Mouse (Mus musculus) layer of hippocampus, postnatal 36 days (tissue): ENCODE measurements around the gene Plpp7. TPM values are rescaled to one million over a fixed set of nuclear protein-coding genes. Genes with fewer than 3 reads are reported as not detected.
A peak's percentile ranks its signal among the peaks of the same experiment; 100 is the strongest.

Experiments used
- DNase-seq, 2 experiments: peaks; one replicate each; pipeline ENCODE4 v3.0.0; 2022
- total RNA-seq, 2 experiments: library from RNA; stranded (reverse); gene quantifications; 2 replicates each; pipeline ENCODE4 v1.2.3; 2021

Plpp7 gene
- total RNA-seq, 2 experiments from 2014 or later = 23.2 to 24.9 TPM

DNA sequence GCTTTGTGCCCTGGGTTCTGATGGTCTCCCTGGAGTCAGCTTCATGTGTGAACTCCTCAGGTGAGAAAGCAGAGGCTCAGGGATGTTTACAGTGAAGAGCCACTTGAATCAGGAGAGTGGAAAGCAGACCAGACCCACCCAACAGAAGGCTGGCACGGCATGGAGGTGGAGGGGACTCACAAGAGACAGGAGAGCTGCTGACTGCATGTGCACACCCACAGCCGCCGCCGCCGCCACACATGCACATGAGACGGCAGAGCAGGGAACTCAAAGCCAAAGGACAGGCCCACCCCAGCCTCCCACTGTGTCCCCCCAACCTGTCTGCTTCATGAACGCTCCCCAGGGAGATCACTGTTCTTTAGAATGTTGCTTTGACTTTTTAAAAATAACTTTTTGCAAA is 8.8 kb downstream of the Plpp7 start:
- peak in 1 of 2 experiments; percentile 48 for DNase-seq

DNA sequence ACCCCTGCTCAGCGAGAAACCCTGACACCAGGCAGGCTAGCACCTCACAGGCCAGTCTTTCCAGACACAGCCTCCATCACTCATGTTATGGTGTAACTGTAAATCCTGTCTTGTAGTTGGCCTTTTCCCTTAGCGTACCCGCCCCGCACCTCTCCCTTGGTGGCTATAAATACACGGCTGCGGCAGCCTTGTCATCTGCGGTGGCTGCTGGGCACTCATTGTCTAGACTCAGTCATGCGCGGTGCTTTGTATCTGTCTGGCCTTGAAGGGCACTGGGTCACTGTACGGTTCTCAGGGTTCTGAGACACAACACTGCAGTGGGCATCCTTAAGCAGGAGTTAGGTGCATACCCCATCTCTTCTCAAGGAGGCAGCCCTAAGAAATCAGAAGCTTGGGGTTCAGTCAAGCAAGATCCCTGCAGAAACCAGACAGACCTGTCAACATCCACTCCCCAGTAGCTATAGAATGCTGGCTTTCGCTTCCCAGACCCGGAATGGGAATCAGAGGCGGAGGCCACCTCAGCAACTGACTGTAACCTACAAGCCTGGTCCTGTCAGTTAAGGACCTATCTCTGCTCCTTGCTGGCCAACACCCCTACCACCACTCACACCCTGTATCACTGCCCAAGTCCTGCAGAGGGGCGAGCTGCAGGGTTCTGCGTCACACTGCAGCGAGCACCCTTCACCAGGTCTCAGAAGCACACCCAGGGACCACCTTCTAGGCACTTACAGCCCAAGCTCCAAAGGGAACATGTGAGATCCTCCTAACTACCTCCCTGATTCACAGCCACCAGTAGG is 10.0 kb downstream of the Plpp7 start:
- DNase-seq = no peak

DNA sequence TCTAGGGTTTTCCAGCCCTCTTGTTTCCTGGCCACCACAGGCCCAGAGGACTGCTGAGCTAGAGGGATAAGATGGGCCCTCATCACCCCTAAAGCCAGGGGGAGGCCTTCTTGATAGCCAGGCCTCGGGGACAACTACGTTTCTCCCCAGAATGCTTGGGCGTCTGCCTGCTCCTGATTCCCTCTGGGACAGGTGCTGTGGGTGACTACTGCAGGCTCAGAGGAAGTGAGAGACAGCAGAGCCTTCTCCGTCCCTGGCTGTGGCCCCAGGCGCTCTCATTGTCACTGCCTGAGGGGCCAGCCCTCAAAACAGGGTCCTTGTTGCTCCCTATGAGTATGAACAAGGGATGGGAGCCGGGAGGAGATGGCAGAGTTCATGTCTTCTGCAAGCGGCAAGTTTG is 10.6 kb downstream of the Plpp7 start:
- no peak for DNase-seq

DNA sequence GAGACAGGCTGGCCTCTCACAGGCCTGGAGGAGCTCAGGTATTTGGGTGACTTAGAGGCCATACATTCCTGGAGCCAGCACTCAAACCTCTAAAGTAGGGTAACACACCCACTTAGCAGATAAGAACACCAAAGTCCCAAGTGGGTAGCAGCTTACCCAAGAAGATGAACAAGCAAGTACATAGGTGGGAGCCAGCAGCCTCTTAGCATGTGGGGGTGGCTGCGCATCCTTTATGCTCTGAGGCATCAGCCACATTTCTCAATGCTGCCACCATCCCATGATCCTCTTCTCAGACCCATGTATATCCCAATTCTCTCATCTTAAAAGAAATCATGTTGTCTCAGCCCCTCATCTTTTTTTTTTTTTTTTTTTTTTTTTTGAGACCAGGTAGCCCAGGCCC is 15.9 kb downstream of the Plpp7 start:
- no peak for DNase-seq

DNA sequence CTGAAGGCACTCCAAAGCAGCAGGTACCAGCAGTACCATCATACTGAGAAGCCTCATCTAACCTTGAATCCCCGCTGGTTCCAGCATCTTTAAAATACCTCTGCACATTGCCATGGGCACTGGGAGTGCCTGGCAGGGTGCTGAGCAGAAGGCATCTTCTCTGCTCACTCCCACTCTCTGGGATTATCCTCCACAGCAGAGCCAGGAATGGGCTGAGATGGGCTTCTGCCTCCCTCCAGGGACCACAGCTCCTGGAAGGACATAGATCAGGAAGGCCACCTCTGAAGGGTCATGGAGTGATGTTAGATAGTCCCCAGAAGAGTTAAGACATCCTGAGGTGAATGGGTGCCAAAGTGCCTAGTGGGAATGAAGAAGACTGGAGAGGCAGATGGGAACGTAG is 17.2 kb downstream of the Plpp7 start:
- DNase-seq = no peak

DNA sequence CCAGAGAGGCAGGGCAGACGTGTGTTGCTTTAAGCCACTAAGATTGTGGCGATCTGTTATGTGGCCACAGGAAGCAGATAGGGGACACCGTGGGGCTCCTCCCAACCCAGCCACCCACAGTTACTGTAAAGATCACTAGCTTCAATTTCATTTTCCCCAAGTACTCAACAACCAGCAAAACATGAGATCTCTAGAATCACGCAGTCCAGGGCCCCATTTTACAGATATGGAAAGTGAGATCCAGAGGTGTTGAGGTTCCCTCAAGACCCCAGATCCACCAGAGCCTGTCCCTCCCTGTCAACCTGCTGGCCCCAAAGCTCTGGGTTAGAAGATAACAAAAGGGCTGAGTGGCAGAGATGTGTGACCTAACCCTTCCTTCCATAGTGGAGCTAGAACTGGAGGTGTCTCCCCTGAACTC is 20.5 kb downstream of the Plpp7 start:
- DNase-seq = no peak

DNA sequence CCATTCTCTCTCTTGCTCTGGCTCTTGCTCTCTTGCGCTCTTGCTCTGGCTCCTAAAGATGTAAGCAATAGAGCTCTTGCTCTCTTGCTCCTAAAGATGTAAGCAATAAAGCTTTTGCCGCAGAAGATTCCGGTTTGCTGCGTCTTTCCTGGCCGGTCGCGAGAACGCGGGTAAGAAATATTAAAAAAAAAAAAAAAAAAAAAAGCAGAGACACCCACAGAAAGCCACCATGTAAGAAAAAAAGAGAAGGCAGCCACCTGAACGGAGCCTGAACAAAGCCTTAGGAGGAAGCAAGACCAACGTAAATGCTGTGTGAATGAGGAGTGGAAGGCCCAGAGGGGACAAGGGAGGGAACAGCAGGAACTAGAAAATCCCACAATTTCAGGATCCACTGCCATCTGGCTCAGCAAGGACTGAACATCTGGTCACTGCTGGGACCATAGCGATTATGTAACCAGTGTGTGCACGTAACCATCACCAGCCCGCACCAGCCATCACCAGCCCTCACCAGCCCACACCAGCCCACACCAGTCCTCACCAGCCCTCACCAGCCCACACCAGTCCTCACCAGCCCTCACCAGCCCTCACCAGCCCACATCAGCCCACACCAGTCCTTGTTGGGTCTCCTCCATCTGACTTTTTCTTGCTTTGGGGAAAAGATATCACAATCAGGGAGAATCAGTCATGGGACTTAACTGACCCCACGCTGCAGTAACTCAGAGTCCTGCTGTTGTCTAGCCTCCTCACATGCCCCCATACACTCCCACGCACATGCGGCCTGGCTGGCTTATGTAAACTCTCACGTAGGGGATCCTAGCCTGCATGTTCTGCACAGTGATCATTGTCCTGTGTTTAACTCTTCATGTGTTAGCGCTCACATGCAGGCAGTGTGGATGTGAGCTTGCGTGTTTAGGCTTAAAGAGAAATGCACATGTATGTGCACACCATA is 24.7 kb downstream of the Plpp7 start:
- no peak for DNase-seq

DNA sequence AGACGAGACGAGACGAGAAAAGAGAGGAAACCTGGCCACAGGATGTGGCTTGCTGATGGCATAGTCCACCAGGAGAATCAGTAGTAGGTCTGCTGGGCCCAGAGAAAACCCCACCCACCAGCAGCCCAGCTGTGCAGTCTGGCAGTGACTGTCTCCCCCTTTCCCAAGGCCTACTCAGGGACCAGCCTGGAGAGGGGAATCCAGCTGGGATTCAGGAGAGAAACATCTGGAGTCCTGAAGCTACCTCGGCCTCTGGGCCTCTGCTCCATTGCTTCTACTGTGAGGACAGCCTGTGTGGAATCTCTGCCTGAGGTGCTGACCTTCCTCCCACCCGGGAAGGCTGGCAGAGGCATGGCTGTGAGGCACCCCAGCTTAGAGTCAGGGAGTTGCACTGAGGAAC is 25.8 kb downstream of the Plpp7 start:
- no peak for DNase-seq

DNA sequence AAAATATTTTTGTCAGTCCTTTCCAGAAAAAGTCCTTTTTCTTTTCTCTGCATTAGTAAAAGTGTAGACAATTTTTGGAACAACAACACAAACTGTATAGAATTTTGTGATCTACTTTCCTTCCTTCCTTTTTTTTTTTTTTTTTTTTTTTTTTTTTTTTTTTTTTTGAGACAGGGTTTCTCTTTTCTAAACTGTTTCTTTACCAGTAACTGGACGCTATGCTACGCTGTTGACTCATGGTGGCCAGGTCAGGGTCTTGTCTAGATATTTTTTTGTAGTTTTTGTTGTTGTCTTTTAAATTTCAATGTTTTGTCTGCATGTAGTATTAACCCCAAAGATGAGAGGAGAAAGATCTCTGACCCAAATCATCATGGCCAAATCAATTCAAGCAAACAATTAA is 26.5 kb downstream of the Plpp7 start:
- DNase-seq = no peak

DNA sequence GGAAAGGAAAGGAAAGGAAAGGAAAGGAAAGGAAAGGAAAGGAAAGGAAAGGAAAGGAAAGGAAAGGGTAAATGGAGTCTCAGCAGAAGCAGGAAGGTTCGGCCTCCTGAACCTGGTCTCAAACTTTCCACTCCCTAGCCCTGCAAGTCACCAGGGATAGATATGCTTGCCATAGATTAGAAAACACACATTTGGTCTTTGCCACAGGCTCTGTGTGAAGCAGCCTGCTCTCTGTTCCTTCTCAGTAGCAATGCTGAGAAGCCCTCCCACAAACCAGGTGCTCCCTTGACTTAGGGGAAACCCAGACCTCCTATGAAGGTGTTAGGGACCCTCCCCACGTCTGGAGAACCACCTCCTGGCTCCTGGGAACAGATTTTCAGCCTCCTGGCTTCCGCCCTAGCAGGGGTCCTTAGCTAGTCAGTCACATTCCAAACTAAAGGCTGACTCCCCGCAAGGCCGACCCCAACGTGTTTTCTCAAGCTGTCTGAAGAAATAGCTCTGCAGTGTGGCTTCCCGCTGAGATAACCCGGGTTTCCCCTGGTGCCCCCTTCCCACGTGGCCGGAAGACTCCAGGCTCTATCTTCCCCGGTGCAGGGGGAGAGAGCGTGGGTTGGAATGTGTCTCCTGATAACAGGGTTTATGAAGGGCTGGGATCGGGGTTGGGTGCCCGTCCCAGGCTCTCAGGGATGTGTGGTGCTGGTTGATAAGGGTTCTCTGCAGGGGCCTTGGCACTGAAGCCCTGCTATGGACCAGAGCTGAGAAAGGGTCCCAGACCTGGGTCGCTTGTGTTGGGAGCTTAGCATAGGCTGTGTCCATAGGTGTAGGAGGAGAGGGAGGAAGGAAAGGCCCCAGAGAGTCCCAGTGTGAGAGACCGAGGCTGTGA is 32.6 kb downstream of the Plpp7 start:
- DNase-seq = no peak

DNA sequence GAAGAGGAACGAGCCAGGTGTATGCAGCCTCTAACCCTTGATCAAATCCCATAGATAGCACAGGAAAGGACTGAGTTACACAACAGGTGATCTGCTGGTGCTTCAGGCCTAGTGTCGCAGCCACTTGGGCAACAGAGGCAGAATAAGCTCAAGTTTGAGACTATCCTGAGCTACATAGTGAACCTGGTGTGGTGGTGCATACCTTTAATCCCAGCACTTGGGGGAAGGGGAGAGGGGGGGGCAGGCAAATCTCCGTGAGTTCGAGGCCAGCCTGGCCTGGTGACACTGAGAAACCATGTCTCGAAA is 33.2 kb downstream of the Plpp7 start:
- DNase-seq = no peak

DNA sequence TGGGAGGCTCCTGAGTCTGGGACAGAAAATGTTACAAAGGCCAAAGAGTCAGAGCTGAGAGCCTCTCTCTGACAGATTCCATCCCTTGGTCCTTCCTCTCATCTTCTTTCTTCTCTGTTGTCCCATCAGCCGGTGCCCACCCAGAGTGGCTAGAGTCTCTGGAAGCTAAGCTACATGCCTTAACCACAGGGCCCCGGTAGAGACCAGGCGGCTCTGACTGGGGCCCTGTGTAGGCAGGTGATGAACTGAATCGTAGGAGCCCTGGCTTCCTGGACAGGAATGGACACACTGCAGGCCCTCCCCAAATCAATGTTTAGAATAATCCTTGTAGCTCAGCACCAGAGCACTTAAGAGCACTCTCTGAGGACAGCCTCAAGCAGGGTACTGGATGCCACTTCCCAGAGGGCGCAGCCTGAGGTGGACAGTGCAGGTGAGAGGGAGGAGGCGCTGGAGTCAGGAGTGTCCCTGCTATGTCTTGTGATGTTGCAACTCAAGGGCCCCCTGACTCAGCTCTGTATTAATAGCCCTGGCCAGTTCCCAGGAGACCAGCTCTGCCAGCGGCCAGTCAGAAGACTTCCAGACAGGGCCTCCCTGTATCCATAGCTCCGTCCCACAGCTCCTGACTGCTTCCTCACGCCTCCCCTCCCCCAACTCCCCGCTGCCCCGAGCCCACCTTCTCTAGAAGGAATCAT is 34.2 kb downstream of the Plpp7 start:
- no peak for DNase-seq

DNA sequence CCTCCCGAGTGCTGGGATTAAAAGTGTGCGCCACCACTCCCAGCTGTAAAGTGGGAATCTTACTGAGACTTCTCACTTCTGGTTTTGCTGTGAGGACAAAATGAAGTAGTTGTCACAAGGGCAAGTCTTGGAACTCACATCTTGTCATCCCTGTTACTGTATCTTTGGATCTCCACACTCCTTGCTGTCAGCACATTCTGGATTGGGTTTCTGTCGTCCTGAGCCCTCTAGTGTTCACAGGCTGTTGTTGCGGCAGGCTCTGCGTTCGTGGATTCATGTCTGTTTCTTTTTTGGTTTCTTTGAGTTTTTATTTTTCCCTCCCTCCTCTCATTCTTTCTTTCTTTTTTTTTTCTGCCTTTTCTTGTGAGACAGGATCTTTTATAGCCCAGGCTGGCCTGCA is 35.1 kb downstream of the Plpp7 start:
- DNase-seq = peak; percentile 42 to 50

DNA sequence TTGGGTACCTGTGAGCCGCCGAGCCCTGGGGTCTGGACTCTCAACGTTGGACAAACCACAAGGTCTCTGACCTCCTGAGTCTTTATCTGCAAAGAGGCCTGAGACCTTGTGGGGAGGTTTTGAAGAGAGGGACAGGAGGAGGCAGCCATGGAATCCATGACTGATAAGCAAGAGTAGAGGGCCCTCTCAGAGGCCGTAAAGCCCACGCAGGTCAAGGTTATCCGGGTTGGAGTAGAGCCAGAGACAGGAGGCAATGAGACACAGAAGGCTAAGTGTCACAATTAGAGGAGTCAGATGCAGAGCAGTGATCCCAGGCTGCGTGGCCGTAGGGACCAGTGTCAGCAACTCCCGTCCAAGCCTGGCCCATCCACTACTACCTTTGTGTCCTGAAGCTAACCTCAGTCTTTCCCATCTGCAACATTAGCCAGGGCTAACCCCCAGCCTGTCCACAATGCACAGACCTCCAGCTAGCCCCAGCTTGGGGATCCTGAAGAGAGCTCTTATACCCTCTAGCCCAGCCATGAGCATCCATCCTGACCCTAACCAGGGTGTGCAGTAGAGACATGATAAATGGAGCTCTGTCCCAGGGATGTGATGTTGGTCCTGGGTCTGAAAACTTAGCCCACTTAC is 36.0 kb downstream of the Plpp7 start:
- DNase-seq = no peak

DNA sequence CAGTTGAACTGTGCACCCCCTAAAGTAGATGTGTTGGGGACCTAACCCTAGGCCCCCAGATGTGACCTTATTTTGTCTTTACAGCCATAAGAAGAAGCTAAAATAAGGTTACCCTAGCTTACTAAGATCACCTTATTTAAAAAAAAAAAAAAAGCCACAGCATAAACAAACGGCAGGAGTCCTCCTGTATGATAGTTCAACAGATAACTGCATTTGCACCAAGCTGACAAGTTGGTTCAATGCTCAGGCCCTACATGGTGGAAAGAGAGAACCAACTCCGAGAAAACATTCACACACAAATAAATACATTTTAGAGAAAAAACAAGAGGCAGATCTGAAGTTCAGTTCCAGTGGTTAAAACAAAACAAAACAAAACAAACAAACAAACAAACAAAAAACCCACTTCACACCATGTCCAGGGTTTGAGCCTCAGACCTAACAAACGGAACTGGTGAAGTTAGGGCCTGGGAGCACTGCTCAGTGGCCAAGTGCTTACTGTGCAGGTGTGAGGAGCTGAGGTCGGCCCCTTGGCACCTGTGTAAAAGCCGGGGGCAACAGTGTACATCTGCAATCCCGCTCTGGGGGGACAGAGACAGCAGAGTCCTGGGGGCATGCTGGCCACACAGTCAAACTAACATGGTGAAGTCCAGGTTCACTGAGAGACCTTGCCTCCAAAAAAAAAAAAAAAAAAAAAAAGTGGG is 36.7 kb downstream of the Plpp7 start:
- no peak for DNase-seq

DNA sequence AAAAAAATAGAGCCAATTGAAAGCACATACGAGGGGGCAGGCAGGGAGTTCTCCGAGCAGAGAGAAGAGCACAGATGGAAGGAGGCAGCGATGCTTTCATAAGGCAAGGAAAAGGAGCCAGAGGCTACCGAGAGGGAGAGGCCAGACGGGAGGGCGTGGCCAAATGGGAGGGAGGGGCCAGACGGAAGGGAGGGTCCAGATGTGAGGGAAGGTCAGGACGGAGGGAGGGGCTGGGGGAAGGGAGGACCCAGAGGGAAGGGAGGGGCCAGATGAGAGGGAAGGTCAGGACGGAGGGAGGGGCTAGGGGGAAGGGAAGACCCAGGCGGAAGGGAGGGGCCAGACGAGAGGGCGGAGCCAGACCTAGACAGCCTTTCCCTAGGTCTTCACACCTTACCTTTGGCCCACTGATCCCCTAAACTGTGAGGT is 37.3 kb downstream of the Plpp7 start:
- no peak for DNase-seq

DNA sequence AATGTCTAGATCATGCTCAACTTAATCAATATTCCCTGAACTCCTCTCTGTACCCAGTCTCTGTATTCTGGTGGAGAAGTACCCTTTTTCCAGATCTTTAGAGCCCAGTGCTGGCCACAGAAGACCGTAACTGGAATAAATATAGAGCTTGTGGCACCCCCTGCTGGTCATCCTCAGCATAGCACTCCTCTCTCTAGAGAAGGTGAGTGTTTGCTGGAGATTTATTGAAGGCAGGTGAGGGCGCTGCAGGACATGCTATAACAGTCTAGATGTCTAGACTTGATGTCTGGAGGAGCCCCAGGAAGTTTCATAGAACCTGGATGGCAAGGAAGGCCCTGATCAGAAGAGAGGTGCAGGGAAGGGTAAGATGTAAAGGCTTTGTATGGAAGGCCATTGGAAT is 38.7 kb downstream of the Plpp7 start:
- DNase-seq = peak; percentile 80 to 84

DNA sequence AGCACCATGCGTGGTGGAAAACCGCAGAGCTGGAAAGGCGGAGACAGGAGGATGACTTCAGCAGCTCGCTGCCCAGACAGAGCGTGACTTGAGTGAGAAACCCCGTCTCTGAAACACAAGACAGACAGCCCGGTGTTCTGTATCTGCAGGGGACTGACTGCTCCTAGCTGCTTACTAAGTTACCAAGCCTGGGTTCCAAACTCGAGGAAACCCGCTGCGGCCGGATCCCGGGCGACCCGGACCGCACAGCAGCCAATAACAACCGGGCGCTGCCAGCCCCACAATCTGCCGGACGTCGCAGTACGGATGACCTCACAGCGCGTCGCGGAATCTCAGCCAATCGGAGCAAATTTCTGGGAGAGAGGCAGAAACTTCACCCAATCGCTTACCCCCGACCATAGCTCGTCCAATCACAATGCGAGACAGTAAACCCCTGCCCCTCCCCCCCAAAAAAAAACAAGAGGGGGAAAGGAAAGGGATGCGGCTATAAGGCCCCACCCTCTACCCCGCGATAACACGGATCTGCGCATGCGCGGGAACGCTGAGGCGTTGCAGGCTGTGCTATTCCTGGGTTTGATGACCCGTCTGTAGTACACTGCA is 42.4 kb downstream of the Plpp7 start:
- peak; percentile 97 to 98 for DNase-seq

DNA sequence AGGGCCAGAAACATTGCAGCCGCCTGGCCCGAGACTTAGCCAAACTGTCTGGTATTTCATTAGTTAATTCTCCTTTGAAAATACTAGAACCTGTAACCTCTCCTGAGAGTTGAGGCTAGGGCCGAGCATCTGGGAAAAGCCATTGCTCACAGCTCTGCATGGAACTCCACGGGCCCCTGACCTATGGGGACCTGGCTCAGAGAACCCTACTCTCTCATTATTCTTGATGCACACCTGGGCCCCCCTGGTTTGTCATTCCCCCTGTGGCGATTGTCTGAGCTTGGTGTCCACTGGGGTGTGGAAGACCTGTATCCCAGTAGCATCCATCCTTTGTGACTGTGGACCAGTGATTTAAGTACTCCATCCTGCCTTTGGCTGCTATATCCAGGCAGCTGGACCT is 44.0 kb downstream of the Plpp7 start:
- DNase-seq = no peak

DNA sequence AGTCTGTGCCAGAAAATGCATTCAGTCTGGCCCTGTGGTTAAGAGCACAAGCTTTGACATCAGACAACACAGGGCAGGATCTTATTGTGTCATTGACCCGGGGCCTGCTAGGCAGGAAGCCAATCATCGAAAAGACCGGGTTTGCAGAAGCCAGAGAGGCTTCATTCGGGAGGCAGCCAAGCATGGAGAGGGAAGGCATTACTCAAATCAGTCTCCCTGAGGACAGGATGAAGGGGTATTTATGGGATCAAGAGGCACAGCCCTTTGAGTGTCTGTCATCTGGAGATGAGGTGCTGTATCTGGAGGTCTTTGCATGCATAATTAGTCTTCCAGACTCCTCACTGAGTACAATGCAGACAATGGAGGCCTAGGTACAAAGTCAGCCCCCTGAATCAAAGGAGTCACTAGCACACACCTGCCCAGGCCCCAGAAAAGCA is 45.2 kb downstream of the Plpp7 start:
- DNase-seq = no peak

DNA sequence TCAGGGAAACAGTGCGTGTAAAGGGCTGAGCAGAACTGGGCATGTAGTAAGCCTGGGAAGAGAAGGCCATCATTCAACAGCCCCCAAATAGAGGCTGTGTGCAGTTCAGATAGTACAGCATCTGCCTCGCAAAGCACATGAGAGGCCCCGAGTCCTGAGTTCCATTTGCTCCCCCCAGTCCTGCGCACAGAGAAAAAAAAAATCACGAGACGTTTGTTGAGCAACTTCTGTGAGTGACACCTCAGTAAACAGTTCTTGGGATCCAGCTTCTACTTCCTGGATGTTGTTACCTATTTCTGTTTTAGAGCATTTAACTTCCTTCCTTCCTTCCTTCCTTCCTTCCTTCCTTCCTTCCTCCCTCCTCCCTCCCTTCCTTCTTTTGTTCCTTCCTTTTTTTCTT is 46.3 kb downstream of the Plpp7 start:
- no peak for DNase-seq
